Mouse (Mus musculus): Measurements from ENCODE around the gene Apobec4.

GRCm38 (mm10) chr1:152703941-152704340, 46.4 kb upstream of the Apobec4 start:
- TF ChIP-seq CTCF (IDR thresholded peaks at IDR 0.05; ENCODE audit: insufficient read depth, low read length) (no peak), POLR2A (IDR thresholded peaks at IDR 0.05; ENCODE audit: borderline replicate concordance, extremely low read depth, low read depth, low read length) (no peak)
